Mouse (Mus musculus): Measurements from ENCODE around the gene Ppm1h.

- TF ChIP-seq CEBPB (IDR thresholded peaks at IDR 0.05; ENCODE audit: insufficient read depth, poor library complexity, severe bottlenecking) (no peak), POLR2A (IDR thresholded peaks at IDR 0.05; ENCODE audit: insufficient read length, low read depth) (no peak), POLR2AphosphoS2 (IDR thresholded peaks at IDR 0.05; ENCODE audit: insufficient read length, low read depth) (no peak)
These were observed 180.5 kb downstream of the Ppm1h start for GRCm38 (mm10) chr10:122858904-122859641.

Data from myocyte (in vitro differentiated cells).